Mouse (Mus musculus) testis, adult 2 months (tissue): Measurements from ENCODE around the gene Spred1.

Experiments used
- CTCF ChIP-seq: fragments of 200-500 bp; IDR thresholded peaks from 2 replicates; pipeline ENCODE4 v1.5.1; 2012; ENCODE audit warnings: low read depth, mild to moderate bottlenecking, inconsistent platforms, low read length, moderate library complexity; ENCODE audit not compliant: control insufficient read depth, insufficient read depth, insufficient replicate concordance
- POLR2A ChIP-seq: fragments of 200-500 bp; IDR thresholded peaks from 2 replicates; pipeline ENCODE4 v1.6.1; 2012; ENCODE audit warnings: low read depth, mild to moderate bottlenecking, inconsistent platforms, low read length, moderate library complexity; ENCODE audit not compliant: control insufficient read depth

DNA sequence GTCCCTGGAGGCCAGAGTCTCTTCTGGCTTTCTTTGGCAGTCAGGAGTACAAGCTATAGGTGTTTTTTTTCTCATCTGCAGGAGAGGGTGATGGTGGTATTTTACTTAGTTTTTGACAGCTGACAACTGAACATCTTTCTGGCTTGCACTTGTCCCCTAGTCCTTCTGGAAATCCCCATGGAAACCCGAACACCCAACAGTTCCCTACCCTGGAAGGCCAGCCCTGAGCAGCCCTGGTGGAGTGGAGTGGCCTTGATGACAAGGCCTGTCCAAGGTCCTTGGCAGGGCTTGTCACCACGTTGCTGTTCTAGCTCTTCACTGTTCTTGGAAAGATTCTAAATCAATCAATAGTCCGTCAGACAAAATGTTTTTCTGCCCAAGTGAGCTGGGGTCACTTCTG is 83.4 kb downstream of the Spred1 start:
- TF ChIP-seq CTCF = no peak
- no peak for TF ChIP-seq POLR2A
